In the genomic region with DNA sequence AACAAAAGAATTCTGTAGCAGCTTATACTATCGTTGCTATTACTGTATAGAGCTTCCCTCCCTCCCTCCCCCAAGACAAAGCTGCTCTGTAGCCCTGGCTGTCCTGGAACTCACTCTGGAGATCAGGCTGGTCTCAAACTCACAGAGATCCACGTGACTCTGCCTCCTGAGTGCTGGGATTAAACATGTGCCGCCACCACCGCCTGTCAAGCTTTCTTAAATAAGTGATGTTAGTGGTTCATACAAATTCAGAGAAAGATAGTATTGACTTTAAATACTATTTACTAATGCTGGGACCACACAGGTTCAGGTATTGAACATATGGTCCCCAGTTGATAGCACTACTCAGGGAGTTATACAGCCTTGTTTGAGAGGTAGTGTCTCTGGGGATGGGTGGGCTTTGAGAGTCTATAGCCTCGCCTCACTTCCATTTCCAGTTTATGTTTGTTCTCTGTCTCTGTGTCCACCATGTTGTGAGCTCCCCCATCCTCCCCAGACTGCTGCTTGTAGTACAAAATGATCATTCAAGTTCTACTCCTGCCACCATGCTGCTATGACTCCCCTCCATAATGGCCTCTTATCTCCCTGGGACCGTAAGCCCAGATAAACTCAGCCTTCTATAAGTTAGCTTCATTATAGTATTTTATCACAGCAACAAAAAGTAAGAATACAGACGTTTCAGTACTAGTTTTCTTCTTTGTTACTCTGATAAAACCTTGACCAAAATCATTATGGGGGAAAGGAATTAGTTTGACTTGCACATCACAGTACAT, we compare ENCODE assay signal across 13 mouse cellular contexts.
"Had no signal": no experiment of that assay in that cellular context is flagged by ENCODE, and none has a peak within 500 bp of the region (broad histone marks: within the 10 kb centered on the region; RNA-seq: fewer than 3 reads in every experiment).

No protein-coding gene starts in this region.

- H3K9me3 ChIP-seq: intestine, embryonic 15.5 days; limb, embryonic 10.5 days; liver, embryonic 15.5 days; midbrain, embryonic 15.5 days; neural tube, embryonic 12.5 days had no signal

- H3K4me3 ChIP-seq: intestine, embryonic 15.5 days; left cerebral cortex, adult 2 months; limb, embryonic 10.5 days; liver, embryonic 15.5 days; midbrain, embryonic 15.5 days; neural tube, embryonic 12.5 days had no signal

- H3K36me3 ChIP-seq: intestine, embryonic 15.5 days; midbrain, embryonic 15.5 days; neural tube, embryonic 12.5 days had no signal

- DNase-seq: kidney, adult 8-10 months; kidney, postnatal 14 days; lung, embryonic 14.5 days; lung, postnatal 10 days; lung, postnatal 4 days; thymus, postnatal 4 days had no signal

- H3K9ac ChIP-seq: intestine, embryonic 15.5 days; liver, embryonic 15.5 days; lung, embryonic 14.5 days; midbrain, embryonic 15.5 days; neural tube, embryonic 12.5 days had no signal

- ATAC-seq: intestine, embryonic 15.5 days; midbrain, embryonic 15.5 days had no signal

- H3K27ac ChIP-seq: intestine, embryonic 15.5 days; left cerebral cortex, adult 2 months; limb, embryonic 10.5 days; liver, embryonic 15.5 days; midbrain, embryonic 15.5 days; neural tube, embryonic 12.5 days; stomach, postnatal 0 days had no signal

- H3K4me1 ChIP-seq: intestine, embryonic 15.5 days; limb, embryonic 10.5 days; midbrain, embryonic 15.5 days; neural tube, embryonic 12.5 days had no signal

- H3K27me3 ChIP-seq: intestine, embryonic 15.5 days; liver, embryonic 15.5 days; midbrain, embryonic 15.5 days; neural tube, embryonic 12.5 days had no signal

- H3K4me2 ChIP-seq: intestine, embryonic 15.5 days; liver, embryonic 15.5 days; lung, embryonic 14.5 days; midbrain, embryonic 15.5 days; neural tube, embryonic 12.5 days had no signal
